Mouse (Mus musculus) forebrain, postnatal 0 days (tissue): ENCODE data around the gene Fpr1. TPM values are rescaled to one million over a fixed set of nuclear protein-coding genes. Genes with fewer than 3 reads are reported as not detected.
A peak's percentile ranks its signal among the peaks of the same experiment; 100 is the strongest.
"Not testable (repeated sequence)": the region's sequence is repeated elsewhere in the genome, so short reads cannot be mapped to it uniquely, and the experiment has no call there.

Source experiments
- ATAC-seq: fragments of 200-750 bp; cut with Nextera tagmentation; 2 replicates; pipeline ENCODE4 v1.8.0; 2017; ENCODE audit warnings: mild to moderate bottlenecking, moderate library complexity
- DNase-seq: peaks from one replicate; pipeline ENCODE4 v3.0.0-alpha.2; 2015
- H3K27ac ChIP-seq: fragments of 300-500 bp; sonication (generic); 2 replicates; pipeline ENCODE4 v1.5.1; 2014; ENCODE audit warnings: low read depth, mild to moderate bottlenecking, antibody characterized with exemption, low read length, moderate library complexity, mixed read lengths
- H3K27me3 ChIP-seq: fragments of 300-500 bp; sonication (generic); 2 replicates; pipeline ENCODE4 v1.6.1; 2014; ENCODE audit warnings: mild to moderate bottlenecking, low read length, mixed read lengths; ENCODE audit not compliant: insufficient read depth
- H3K36me3 ChIP-seq: fragments of 300-500 bp; sonication (generic); 2 replicates; pipeline ENCODE4 v1.6.1; 2014; ENCODE audit warnings: mild to moderate bottlenecking, moderate library complexity; ENCODE audit not compliant: insufficient read depth
- H3K4me1 ChIP-seq: fragments of 300-500 bp; sonication (generic); 2 replicates; pipeline ENCODE4 v1.6.1; 2014; ENCODE audit warnings: antibody characterized with exemption; ENCODE audit not compliant: insufficient read depth
- H3K4me2 ChIP-seq: fragments of 300-500 bp; sonication (generic); 2 replicates; pipeline ENCODE4 v1.6.1; 2014; ENCODE audit warnings: low read depth, mild to moderate bottlenecking, moderate library complexity
- H3K4me3 ChIP-seq: fragments of 300-500 bp; sonication (generic); 2 replicates; pipeline ENCODE4 v1.5.1; 2014; ENCODE audit warnings: low read depth, low read length, mixed read lengths
- H3K9ac ChIP-seq: fragments of 300-500 bp; sonication (generic); 2 replicates; pipeline ENCODE4 v1.6.1; 2014; ENCODE audit warnings: mild to moderate bottlenecking
- H3K9me3 ChIP-seq: fragments of 300-500 bp; sonication (generic); 2 replicates; pipeline ENCODE4 v1.6.1; 2016; ENCODE audit warnings: low read length
- CTCF ChIP-seq: sonication (generic); IDR thresholded peaks from 2 replicates; pipeline ENCODE4 v1.5.1; 2016; ENCODE audit warnings: antibody characterized with exemption, control low read depth, low read depth
- WGBS: fragments of 180-500 bp; shearing (Covaris S2); extraction: QIAGEN DNeasy Blood & Tissue Kit; methylation state at CpG from one replicate; pipeline ENCODE4 v1.1.7; 2014; 5-methylcytosine and 5-hydroxymethylcytosine counted together
- polyA plus RNA-seq: library from polyadenylated mRNA; unstranded; fragments of >200 nt; fragmentation: Nextera tagmentation; extraction: Ambion mirVana; gene quantifications from 2 replicates; pipeline ENCODE4 v1.2.1, GENCODE M21; 2015
- total RNA-seq: library from RNA; depleted of rRNA; stranded (reverse); fragments of >200 nt; gene quantifications from 2 replicates; pipeline ENCODE4 v1.2.3, GENCODE M21; 2014

Fpr1 gene
- total and polyA plus RNA-seq, 2 experiments from 2014 or later = 0.16 TPM; not detected in 1

DNA sequence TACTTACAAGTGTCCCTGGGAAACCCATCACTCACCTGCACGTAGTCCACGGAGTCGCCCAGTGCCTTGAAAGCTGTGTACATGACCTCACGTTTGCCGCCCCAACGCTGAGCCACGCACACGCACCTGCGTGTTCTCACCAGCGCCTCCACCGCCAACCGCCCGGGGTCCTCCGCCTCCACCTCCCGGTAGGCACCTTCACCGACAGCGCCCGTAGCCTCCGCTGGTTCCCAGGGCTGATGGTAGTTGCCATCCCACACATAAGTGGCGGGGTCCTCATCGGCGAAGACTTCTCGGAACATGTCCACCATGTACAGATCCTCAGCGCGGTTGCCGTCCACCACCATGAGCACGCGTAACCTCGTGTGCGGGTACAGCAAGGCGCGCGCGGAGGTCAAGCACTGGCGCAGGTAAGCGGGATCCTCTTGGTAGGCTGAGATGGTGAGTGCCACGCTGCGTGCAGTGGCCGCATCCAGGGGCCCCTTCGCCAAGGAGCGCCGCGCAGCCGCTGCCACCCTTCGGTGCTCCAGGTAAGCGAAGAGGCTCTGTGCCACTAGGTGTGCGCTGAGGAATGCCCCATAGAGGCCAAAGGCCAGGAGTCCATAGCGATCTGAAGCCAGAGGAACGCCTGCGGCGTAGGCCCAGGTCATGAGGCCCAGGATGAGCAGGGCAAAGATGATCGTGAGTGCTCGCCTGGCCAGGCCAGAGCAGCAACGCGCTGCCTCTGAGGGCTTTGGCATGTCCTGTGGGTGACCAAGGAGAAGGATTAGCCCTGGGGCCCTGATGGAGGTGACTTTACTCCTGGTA, 33.6 kb downstream of the Fpr1 start:
- DNase-seq (no peak), ATAC-seq (peak; percentile 53; the same call in 1 of the 2 replicates)
- TF ChIP-seq CTCF = no peak; the same call in 1 of the 2 replicates
- WGBS = 25% methylated on average over 55 of the region's 55 CpGs
- Histone ChIP-seq H3K27me3 (no peaks in the 10 kb centered on the region), H3K27ac (no peak overlapping the region), H3K4me1 (no peaks in the 10 kb centered on the region), H3K9ac (peak overlapping the region; percentile 28; the same call in 1 of the 2 replicates), H3K36me3 (no peaks in the 10 kb centered on the region), H3K4me2 (peak overlapping the region; percentile 38), H3K4me3 (peak overlapping the region; percentile 19), H3K9me3 (no peaks in the 10 kb centered on the region)

DNA sequence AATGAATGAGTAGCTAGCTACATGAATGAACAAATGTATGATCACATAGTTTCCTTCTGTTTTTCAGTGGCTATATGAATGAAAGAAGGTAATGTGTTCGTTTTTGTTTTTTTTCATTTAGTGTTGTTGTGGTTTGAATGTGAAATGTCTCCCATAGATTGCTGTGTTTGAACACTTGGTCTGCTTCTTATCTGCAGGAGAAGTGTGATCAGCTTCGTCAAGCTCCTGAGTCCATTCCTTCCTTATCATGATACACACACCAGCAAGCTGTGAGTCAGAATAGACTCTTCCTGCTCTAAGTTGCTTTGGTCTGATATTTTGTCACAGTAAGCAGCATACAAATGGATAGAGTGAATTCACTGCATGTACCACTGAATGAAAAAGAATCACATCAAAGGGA, 34.8 kb downstream of the Fpr1 start:
- H3K9ac ChIP-seq = no peak overlapping the region
- H3K9me3 ChIP-seq = no peaks in the 10 kb centered on the region
- H3K4me2 ChIP-seq = no peak overlapping the region
- H3K4me1 ChIP-seq = no peaks in the 10 kb centered on the region
- TF ChIP-seq CTCF = no peak
- H3K36me3 ChIP-seq = no peaks in the 10 kb centered on the region
- DNase-seq (no peak), ATAC-seq (no peak)
- no peak overlapping the region for H3K4me3 ChIP-seq
- WGBS = 87% methylated on average over 2 of the region's 2 CpGs
- H3K27ac ChIP-seq = no peak overlapping the region
- H3K27me3 ChIP-seq = no peaks in the 10 kb centered on the region

DNA sequence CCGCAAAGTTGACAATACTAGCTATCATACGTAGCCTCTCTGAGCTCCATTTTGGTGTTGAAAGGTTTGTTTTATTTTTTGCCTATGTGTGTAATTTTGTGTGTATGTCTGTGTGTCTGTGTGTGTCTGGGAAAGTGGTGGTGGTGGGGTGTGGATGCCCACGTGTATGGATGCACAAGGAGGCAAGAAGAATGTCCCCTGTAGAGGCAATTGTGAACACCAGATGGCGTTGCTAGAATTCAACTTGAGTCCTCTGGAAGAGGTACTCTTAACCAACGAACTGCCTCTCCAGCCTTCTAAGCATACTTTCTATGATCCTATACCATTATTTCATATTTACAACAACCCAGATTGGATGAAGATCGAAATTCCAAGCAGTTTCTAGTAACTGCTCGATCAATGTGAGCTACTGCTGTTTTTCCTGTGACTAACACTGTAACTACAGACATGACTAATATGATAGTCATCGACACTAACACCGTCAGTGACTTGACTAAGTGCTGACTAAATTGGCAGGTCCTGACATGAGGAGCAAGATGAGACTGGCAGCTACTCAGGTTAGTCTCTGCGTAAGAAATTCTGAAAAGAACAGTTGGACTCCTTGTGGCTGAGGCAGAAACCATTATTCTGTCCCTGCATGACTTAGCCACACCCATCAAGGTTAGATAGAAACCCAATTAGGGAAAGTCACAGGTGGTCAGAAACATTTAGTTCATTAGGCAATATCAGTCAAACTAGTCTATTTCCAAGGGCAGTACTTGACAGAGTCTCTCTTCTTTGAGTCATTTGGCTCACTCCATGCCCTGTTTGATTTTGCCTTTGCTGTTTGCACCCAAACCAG, 38.3 kb downstream of the Fpr1 start:
- Histone ChIP-seq H3K27me3 (no peaks in the 10 kb centered on the region), H3K36me3 (peaks cover 5% of the 10 kb centered on the region; the same call in 1 of the 2 replicates), H3K9ac (no peak overlapping the region), H3K4me2 (no peak overlapping the region), H3K4me3 (no peak overlapping the region), H3K27ac (no peak overlapping the region), H3K9me3 (no peaks in the 10 kb centered on the region), H3K4me1 (no peaks in the 10 kb centered on the region)
- peak; percentile 30 for TF ChIP-seq CTCF
- 69% methylated on average over 10 of the region's 10 CpGs for WGBS
- ATAC-seq (no peak), DNase-seq (no peak)

DNA sequence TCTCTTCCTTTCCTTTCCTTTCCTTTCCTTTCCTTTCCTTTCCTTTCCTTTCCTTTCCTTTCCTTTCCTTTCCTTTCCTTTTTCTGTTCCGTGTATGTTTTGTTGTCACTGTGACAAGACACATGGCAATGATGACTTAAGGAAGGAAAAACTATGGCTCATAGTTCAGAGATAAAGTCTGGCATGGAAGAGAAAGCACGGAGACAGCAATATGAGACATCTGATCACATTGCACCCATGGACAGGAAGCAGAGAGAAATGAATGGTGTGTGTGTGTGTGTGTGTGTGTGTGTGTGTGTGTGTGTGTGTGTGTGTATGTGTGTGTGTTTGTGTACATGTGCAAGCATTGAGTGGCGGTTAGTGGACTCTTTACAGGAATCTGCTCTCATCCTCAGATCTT, 39.1 kb downstream of the Fpr1 start:
- not testable (repeated sequence) for H3K36me3 ChIP-seq, ATAC-seq, H3K9ac ChIP-seq, H3K4me3 ChIP-seq, H3K27ac ChIP-seq, H3K27me3 ChIP-seq, H3K4me2 ChIP-seq, H3K9me3 ChIP-seq, DNase-seq, H3K4me1 ChIP-seq
- 85% methylated on average over 3 of the region's 3 CpGs for WGBS

DNA sequence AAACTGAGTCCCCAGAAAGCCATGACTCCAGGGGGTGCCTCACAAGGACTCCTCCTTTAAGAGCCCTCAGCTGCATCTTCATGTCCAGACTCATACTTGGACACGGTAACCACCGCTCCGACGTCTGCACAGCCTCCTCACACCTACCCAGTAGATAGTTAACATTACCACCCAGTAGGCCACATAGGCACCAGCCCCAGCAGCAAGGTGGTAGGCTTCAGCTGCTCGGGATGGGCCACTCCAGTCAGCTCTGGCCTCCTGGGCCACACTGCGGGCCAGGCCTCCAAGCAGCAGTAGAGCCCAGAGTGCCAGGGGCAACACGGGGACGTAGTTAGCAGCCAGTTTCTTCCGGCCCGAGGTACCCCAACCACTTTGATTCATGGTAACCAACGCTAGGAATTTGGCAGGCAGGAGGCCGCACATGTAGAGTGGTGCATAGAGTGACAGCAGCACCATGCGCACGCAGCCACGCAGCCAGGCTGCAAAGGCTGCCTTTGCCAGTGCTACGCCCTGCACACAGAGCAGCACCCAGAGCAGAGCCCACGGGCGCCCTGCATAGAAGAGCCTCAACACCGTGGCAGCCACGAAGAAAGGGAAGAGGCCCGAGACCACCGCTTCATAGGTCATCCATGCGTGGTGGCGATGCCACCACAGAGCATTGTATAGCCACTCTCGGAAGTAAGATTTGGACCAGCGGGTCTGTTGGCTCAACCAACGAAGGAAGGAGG, 40.0 kb downstream of the Fpr1 start:
- H3K4me3 ChIP-seq = no peak overlapping the region
- no peak for TF ChIP-seq CTCF
- WGBS = 74% methylated on average over 27 of the region's 27 CpGs
- peaks cover under 1% of the 10 kb centered on the region; the same call in 1 of the 2 replicates for H3K4me1 ChIP-seq
- H3K4me2 ChIP-seq = no peak overlapping the region
- H3K27me3 ChIP-seq = no peaks in the 10 kb centered on the region
- H3K9me3 ChIP-seq = no peaks in the 10 kb centered on the region
- peaks cover 8% of the 10 kb centered on the region; the same call in 1 of the 2 replicates for H3K36me3 ChIP-seq
- DNase-seq = peak; percentile 40
- ATAC-seq = peak; percentile 76
- no peak overlapping the region for H3K27ac ChIP-seq
- H3K9ac ChIP-seq = no peak overlapping the region

DNA sequence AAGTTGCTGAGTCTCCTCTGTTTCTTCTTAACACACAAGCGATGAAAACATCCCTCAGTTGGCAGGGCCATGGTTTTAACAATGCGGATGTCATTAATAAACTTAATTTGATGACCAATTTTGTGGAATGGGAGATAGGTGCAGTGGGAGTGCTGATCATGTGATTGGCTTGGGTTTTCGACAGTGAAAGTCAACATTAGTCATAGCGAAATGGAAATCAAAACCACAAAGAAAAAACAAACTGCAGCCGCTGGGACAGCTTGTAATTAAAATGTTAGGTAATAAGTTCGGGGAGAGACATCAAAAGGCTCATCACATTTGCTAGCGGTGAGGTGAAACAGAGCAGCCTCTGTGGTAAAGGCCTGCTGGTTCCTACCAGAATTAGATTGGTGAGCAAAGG, 42.9 kb downstream of the Fpr1 start:
- WGBS = 91% methylated on average over 7 of the region's 7 CpGs
- no peaks in the 10 kb centered on the region for H3K27me3 ChIP-seq
- H3K9me3 ChIP-seq = no peaks in the 10 kb centered on the region
- peaks cover 10% of the 10 kb centered on the region; the same call in 1 of the 2 replicates for H3K4me1 ChIP-seq
- no peak overlapping the region for H3K4me2 ChIP-seq
- H3K9ac ChIP-seq = no peak overlapping the region
- ATAC-seq (no peak), DNase-seq (no peak)
- TF ChIP-seq CTCF = no peak
- H3K36me3 ChIP-seq = peaks cover 14% of the 10 kb centered on the region; the same call in 1 of the 2 replicates
- no peak overlapping the region for H3K4me3 ChIP-seq
- H3K27ac ChIP-seq = no peak overlapping the region
